Mouse (Mus musculus): ENCODE results near the gene Rnf167.

GRCm38 (mm10) chr11:70641241-70641640 is 5.8 kb upstream of the Rnf167 start:
- TF ChIP-seq POLR2A (IDR thresholded peaks at IDR 0.05; ENCODE audit: borderline replicate concordance, insufficient read depth, low read length): no peak
- no peak for TF ChIP-seq CTCF (IDR thresholded peaks at IDR 0.05; ENCODE audit: borderline replicate concordance, insufficient read depth, low read depth, low read length)

Measured in cerebellum, adult 2 months (tissue).